Mouse (Mus musculus) heart, adult 11 months (tissue): ENCODE results near the gene Apol8.
"Not testable (repeated sequence)": the region's sequence is repeated elsewhere in the genome, so short reads cannot be mapped to it uniquely, and the experiment has no call there.

Experiments used
- DNase-seq: peaks from one replicate; pipeline ENCODE4 v3.0.0; 2022

Apol8 gene

DNA sequence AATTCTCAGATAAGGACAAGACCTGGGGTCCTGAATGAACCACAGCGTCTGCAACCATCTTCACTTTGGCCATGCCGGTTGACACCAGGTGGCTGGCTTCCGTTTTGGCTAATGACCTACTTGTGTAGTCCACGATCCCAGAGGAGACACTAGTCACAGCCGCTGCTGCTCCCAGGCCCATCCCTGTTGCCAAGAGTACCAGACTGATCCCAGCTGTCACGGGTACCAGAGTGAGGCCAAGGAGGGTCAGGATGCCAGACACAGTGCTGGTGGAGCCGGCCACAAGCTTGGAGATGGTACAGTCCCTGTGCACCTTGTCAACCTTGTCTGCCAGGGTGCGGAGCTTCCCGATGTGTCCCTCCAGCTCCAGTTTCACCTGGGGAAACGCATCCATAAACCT, 7.1 kb downstream of the Apol8 start:
- DNase-seq = peak; percentile 90

DNA sequence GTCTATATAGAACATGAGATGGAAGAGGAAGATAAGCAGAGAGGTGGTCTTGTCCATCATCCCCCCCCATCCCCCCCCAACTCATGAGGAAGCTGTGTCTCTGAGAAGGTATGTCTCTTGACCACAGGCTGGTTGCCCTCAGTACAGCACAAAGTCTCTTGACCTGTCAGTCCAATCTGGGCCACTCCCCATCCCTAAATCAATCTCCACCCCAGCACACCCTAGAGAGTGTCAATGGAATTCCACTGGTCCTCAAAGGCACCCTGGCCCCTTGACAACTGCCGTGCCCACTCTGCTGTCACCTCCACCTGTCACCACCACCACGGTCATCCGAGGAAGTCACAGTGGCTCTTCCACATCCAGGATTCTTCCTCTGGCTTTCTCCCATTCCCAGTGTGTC, 8.4 kb downstream of the Apol8 start:
- no peak for DNase-seq

DNA sequence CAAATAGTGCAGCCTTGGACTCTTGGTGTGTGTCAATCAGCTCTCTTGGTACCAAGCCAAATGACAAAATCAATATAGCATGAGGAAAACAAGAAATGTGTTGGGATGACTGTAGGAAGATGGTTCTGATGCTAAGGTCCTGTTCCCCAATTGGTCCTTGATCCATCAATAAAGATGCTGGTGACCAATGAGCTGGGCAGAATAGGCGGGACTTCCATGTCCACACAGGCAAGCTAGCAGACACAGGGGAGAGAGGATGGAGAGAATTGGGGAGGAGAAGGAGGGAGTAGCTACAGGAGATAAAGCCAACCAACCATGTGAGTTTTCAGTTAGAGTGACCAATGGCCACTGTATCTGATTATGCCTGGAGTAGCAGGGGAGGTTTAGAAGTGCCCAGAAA, 10.5 kb downstream of the Apol8 start:
- DNase-seq = no peak

DNA sequence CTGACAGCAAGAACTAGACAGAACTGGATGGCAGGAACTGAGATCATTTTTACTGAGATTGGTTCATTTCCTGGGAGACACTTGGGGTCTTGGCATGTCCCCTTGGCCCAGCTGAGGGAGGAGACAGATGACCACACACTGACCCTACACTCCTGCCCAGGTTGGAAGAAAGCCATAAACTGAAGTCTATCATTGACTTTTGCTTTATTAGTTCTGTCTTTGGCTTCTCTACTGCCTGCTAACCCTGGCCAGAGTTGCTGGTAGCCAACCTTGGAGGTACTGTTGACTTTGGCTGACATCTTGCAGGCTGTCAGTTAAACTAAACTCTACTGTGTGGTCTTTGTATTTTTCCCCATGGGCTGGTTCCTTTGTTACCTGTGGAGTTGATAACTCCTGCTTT, 11.7 kb downstream of the Apol8 start:
- DNase-seq = peak; percentile 77

DNA sequence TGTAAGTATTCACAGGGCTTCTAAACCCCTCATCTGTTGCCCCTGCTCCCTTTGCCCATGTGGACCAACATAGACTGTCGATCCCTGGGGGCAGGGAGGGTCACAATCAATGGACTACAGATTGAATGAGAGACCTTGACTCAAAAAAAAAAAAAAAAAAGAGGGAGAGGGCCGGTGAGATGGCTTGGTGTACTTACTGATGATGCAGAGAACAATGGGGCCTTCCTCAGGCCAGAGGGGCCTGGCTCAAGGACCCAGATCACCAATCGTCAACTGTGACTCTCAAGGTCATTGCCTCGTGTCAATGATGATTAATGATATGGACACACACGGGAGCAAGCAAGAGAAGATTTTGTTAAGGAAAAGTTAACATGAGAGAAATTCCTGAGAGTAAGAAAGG, 12.2 kb downstream of the Apol8 start:
- DNase-seq = peak; percentile 59

DNA sequence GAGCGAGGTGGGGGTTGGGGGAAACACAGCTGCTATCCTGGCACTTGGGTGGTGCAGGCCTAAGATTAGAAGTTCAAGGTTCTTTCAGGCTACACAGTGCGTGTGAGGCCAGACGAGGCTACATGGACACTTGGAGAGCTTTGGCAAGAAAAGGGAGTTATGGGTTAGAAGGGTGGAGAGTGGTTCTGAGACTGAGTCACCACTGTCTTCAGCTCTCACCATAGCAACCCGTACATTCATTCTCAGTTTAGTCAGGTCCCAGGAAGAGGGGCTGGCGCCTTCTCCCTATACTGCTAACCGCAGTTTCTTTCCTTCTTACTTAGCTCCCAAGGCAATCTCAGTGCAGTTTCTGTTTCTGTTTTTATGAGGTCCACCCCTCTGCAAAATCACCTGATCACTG, 15.2 kb downstream of the Apol8 start:
- peak; percentile 76 for DNase-seq

DNA sequence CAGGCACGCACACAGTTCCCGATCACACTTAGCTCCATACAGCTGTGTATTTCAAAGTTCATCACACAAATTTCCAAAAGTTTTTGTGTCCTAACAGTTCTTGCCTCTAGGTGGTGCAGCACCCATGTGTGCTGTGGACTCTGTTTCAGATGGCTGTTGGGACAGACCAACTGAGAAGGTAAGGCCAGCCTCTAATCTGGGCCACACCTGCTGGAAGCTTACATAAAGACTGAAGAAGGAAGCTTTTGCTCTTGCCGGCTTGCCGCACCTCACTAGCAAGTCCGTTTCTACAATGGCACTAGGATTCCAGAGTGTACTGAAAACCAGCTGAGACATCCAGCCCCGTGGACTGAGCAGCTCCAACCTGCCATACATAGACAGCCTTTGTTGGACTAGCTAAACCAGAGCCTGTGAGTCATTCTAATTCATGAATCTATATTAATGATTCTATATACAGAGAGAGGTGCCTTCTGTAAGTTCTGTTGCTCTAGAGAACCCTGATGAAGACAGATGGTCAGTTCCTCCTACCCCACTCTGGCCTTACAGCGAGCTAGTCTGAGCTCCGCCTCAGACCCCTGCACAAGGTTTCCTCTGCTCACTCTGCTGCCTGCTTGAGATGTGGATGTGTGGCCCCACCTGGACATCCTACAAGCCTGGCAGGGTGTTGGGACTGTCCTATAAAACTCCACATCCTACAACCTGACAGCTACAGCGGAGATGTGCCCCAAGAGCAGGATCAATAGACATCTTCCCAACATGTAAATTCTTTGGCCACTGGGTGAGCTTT, 16.1 kb downstream of the Apol8 start:
- DNase-seq = peak; percentile 66

DNA sequence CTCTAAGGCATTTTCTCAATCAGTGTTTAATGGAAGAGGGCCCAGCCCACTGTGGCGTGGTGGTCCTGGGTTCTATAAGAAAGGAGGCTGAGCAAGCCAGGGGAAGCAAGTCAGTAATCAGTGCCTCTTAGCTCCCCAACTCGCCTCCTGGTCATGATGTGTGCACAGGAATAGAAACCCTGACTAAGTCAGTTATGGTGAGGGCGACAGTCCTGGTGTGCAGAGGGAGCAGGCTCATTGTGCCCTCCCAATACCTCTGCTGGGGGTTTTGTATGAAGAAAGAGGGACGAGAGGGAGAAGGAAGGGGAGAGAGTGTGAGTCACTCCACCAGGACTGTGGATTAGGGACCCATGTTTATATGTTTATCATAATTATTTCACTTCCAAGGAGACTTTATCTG, 22.9 kb downstream of the Apol8 start:
- DNase-seq = peak; percentile 75

DNA sequence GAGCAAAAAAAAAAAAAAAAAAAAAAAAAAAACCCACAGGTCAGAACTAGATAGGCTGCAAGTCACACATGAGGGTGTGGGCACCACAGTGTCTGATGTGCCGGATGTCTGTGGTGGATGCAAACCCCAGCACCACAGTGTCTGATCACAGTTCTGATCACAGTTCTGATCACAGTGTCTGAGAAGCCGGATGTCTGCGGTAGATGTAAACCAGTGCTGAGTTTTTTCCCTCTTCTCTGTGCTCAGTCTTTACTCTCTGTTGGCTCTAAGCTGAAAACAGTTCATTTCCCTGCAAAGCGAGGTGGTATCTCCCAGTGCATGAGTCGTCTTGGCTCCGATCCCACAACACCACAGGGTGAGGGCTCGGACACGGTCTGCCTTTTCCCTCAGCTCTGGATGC, 23.4 kb downstream of the Apol8 start:
- DNase-seq = peak; percentile 85

DNA sequence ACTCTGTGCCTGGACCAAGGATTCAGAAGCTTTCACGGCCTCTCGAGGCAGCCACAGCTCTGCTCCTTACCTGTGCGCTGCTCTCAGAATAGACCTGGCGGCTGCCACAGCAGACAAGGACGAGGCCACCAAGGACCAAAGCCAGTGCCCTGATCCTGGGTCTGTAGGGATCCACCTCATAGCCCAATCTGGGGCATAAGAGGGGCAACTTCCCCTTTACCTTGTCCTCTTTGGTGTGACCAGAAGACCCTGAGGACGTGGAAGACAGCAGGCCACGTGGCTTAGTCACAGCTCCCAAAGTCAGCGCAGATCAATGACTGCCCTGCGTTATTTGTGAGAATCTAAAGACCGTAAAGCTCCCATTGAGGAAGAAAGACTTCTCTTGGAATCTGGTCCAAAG, 24.0 kb downstream of the Apol8 start:
- not testable (repeated sequence) for DNase-seq

DNA sequence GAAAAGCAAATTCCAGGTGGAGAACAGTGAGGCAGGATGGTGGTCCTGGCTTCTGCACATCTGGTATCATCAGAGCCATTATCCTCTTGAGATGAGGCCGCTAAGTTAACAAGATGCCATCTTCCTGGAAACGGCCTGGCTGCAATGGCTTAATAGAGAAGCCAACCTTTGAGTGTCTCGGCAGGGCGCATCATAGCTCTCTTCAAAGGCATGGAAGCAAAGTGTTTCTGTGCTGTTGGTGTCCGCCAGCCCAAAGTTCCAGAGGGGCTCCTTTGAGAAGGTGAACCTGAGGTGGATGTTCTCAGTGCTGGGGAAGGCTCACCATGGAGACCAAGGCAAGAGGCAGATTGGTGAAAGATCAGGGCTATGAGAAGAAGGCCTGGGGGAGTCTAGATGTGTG, 25.2 kb downstream of the Apol8 start:
- DNase-seq = peak; percentile 69

DNA sequence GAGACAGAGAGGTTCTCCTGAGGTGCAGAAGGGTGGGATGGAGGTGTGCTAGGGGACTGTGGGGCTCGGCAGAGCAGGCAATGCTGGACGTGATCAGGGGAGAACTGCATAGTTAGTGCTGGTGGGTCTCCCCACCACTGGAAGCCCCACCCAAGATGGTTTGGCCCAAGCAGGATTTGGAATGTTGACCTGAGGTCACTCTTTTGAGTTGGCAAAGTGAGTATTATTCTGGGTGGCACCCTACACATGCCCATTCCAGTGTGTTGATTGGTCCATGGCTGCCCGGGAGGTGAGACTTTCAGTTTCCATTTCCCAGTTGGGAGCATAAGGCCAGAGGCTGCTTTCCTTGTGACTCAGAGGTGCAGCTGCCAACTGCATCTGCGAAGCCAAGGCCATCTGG, 28.1 kb downstream of the Apol8 start, which contains the start of gene Apol9b:
TSS of gene Apol9b (plus strand) at position 301 of the 400 bp plus-strand sequence.
- not testable (repeated sequence) for DNase-seq

DNA sequence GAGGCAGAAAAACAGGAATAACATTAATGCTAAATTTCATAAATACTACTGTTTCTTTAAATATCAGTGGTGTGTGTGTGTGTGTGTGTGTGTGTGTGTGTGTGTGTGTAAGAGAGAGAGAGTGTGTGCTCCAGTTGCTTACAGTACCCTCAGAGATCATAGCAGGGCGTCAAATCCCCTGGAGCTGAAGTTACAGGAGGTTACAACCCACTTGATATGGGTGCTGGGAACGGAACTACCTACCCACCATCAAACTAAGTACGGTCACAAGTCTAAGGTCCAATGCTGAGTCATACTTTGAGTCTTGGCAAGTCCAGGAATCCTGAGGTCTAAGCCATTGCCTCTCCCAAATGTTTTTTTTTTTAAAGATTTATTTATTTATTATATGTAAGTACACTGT, 29.1 kb downstream of the Apol8 start:
- DNase-seq = peak; percentile 30

DNA sequence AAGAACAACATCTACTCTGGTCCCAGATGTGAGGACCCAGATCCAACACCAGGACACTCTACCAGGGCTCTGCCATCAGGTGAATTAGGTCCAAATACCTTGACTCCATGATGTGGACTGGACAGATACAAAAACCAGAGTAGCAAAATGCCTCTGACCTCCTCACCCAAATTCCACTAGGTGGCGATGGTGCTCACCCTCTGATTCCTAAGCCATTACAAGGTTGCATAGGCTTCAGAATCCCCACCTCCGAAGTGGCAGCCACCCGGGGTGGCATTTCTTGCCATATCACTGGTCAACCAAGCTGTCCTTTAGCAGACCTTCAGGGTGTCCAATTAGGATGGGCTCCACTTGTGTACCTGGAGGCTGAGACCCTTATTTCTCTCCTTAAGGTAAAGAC, 29.7 kb downstream of the Apol8 start:
- DNase-seq = peak; percentile 76

DNA sequence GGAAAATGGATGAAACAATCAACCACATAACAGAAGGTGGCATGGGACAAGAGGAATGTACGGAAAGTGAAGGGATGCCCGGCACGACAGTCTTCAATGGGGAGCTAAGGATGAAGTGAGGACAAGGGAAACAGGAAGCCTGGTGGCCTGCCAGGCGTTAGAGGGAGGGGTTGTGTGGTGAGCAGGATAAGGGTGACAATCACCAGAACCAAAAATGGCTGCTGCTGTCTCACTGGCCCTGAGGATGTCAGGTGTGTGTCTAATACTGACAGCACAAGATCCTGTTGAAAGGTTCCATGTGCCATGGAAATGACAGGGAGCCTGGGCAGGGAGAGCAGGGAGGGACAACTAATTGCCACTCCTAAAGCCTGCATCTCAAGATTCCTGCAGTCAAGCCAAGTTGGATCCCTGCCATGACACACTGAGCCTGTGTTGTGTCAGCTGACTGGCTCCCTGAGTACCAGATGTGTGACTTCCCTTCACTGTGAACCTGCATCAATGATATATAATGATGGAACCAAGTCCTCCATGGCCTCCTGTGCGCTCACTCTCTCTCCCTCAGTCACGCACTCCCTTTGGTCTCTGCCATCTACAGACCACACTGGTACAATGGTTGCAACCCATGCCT, 31.3 kb downstream of the Apol8 start:
- DNase-seq = peak; percentile 88

DNA sequence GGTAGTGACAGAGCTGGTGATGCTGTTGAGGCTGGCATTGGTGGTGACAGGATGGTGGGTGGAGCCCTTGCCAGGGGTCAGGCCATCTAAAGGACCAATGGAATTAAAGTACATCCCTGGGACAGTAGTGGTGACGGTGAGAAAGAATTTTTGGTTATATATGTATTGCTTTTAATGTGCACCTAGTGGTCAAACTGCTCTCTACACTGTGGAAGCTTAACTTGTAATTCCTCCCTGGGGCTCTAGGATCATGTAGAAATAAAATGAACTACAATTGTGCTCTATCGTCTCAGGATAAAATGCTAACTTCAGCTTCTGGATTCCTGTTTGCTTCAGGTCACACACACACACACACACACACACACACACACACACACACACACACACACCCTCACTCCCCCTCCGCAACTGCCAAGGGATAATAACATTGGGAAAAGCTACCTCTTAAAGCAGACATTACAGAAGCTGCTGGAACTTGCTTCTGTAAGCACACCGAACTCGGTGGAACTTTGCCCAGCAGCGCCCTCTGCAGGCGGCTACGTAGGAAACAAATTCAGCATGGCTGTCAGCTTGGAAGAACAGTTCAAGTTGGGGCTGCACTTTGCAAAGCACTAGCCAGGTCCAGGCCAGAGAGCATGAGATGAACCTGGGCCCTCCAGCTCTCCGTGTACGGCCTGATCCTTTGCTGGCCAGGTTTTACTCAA, 32.4 kb downstream of the Apol8 start:
- DNase-seq = peak; percentile 59

DNA sequence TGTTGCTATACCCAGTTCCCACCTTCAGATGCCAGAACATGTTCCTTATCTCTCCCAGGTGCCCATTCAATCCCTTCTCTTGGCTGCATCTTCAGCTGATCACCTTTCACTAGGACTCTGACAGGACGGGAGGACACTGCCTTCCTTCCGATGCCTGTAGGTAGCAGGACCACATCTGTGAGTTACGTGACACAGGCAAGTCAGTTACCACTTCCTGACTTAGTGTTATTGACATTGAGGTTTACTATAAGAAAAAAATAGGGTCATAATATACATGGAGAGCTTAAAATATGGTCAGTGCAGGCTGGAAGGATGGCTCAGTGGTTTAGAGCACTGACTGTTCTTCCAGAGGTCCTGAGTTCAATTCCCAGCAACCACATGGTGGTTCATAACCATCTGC, 35.3 kb downstream of the Apol8 start:
- peak; percentile 8 for DNase-seq

DNA sequence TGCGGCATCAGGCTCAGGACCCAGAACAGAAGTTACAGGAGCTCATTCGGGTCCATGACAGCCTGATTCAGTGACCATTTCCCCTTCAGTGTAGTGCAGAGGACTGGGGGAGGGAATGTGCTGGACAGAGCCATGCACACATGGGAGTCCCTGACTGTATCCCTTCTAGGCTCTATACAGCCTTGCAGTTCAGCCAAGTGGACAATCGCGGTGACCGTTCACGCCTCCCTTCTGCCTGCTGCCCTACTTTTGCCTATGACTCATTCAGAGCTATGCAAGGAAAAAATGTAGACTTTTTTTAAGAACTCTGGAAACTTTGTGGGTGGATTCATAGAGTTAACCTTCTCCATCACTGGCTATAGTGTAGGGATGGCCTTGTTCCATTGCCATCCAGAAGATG, 38.6 kb downstream of the Apol8 start:
- DNase-seq = not testable (repeated sequence)

DNA sequence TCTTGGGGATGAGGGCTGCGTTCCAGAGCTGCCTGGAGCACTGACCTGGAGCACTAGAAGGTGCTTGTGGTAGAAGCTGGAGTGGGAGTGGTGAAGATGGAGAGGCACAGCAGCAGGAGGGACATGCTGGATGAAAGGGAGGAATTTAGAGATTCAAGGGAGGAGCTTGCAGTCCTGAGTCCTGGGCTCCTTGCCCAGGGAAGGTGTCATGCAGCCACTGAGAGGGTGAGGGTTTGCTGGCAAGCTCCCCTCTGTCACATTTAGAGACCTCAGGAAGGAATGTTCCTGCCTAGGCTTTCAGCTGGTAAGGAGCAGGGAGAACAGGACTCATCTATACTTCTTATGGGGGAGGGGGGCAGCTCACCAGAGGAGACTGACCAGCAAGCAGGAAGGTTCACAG, 47.9 kb downstream of the Apol8 start:
- DNase-seq = not testable (repeated sequence)

DNA sequence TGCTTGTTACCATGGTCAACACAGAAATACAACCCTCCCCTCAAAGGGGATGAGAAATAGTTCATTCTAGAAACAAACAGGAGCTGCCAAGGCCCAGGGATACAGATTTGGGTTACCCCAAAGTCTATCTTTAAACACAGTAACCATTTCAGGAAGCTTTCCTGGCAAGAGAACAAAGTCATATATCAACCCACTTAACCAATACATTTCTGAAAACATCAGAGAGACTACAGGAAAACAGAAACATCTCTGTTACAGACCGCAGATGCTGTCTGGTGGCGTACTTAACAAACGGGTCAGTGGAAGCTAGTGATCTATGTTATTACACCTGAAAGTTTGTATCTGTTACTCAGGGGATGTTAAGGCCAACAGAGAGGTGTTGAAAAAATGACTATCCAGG, 51.5 kb downstream of the Apol8 start:
- DNase-seq = not testable (repeated sequence)

DNA sequence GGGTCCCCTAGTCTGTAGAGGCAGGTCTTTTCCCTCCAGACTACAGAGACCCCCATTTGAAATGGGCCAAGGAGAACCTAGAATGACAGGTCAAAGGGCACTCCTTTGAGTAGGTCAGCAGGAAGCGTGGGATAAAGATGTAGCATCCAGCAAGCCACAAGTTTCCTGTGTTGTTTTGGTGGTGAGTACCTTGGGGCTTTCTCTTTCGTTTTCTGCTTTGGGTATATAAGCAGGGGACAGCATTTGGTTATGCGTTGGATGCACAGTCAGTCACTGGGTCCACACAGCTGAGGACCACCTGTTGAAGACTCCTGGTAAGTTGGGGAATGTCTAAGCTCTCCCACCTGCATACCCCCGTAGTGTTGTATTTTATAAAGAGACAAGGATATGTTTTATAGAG, 58.1 kb downstream of the Apol8 start, which contains the start of gene Apol7e:
TSS of gene Apol7e (plus strand) at position 202 of the 400 bp plus-strand sequence.
- DNase-seq = not testable (repeated sequence)
